Mouse (Mus musculus) bone marrow, adult 2 months (tissue): ENCODE data around the gene Tenm3. TPM values are rescaled to one million over a fixed set of nuclear protein-coding genes. Genes with fewer than 3 reads are reported as not detected.

Experiments used
- H3K27ac ChIP-seq: fragments of 200-500 bp; 2 replicates; pipeline ENCODE4 v1.5.1; 2012; ENCODE audit warnings: low read depth, mild to moderate bottlenecking, control low read depth, inconsistent platforms, low read length; ENCODE audit not compliant: control insufficient read depth, poor library complexity, insufficient read depth
- H3K4me1 ChIP-seq: fragments of 200-500 bp; 2 replicates; pipeline ENCODE4 v1.6.1; 2011; ENCODE audit warnings: low read length; ENCODE audit not compliant: control insufficient read depth, insufficient read depth
- H3K4me3 ChIP-seq: fragments of 200-500 bp; replicated peaks from 2 replicates; pipeline ENCODE3; 2011; ENCODE audit warnings: mild to moderate bottlenecking, low read depth, low read length, control low read depth; ENCODE audit not compliant: control insufficient read depth
- CTCF ChIP-seq: fragments of 200-500 bp; IDR thresholded peaks from 2 replicates; pipeline ENCODE4 v1.5.1; 2011; ENCODE audit warnings: low read length, control low read depth; ENCODE audit not compliant: control insufficient read depth, insufficient read depth
- POLR2A ChIP-seq: fragments of 200-500 bp; IDR thresholded peaks from 2 replicates; pipeline ENCODE4 v1.6.1; 2011; ENCODE audit warnings: low read depth, mild to moderate bottlenecking, control low read depth, low read length, borderline replicate concordance; ENCODE audit not compliant: control insufficient read depth
- WGBS: fragments of 180-500 bp; shearing (Covaris S2); methylation state at CpG from one replicate; pipeline ENCODE4 v1.1.7; 2018; 5-methylcytosine and 5-hydroxymethylcytosine counted together
- polyA plus RNA-seq: library from polyadenylated mRNA; stranded (reverse); fragments of >200 nt; gene quantifications from 2 replicates; pipeline ENCODE4 v1.2.4, GENCODE M21; 2011; ENCODE audit warnings: low replicate concordance; ENCODE audit not compliant: missing spikeins, insufficient read depth, insufficient read length

Tenm3 gene
- polyA plus RNA-seq, 1 experiment, result 0.45 TPM

DNA sequence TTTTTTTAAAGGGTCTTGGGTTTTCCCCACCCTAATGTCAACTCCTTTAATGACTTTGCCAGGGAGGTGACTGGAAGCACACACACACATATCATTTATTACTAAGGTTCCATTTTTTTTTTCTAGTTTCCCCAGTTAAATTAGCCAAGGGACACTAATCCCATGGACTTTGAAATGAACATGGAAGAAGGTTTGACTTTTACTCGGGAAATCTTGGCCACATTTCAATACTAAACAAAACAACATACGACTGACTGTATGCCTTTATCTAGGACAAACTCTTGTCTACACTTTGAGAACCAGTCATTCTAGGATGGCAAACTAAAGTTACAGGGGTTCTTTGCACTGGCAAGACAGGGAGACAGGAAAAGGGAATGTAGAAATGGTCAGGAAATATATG is 170.3 kb downstream of the Tenm3 start:
- 71% methylated on average over 2 of the region's 2 CpGs for WGBS
- Histone ChIP-seq H3K27ac (no peak overlapping the region), H3K4me3 (no peak overlapping the region), H3K4me1 (no peaks in the 10 kb centered on the region)
- TF ChIP-seq CTCF, result no peak
- TF ChIP-seq POLR2A, result no peak

GRCm38 (mm10) chr8:48672471-48672870 is 171.3 kb downstream of the Tenm3 start:
- no peak overlapping the region for H3K27ac ChIP-seq
- WGBS, result 82% methylated on average over 11 of the region's 11 CpGs
- no peak overlapping the region for H3K4me3 ChIP-seq
- TF ChIP-seq CTCF (no peak), POLR2A (no peak)
- no peaks in the 10 kb centered on the region for H3K4me1 ChIP-seq

DNA sequence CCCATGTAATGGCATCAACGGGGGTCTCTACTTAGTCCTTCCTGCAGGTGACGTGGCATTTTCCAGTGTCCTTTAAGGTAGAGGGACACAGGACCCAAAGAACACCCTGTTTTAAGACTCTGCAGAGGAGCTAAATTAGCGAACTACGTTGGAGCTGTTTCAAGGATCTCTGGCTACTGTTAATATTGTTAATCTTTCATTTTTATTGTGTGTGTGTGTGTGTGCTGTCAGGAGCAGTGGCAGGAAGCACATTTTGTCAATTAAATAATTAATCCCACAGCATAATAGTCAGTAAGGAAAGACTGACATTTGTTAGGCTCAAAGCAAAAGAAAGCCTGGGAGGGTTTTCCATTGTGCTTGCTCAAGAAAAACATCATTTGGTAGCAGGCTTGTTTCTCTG is 172.4 kb downstream of the Tenm3 start:
- Histone ChIP-seq H3K4me3 (no peak overlapping the region), H3K27ac (no peak overlapping the region), H3K4me1 (no peaks in the 10 kb centered on the region)
- TF ChIP-seq CTCF, result no peak
- TF ChIP-seq POLR2A, result no peak
- WGBS, result 61% methylated on average over 4 of the region's 4 CpGs

- WGBS, result 58% methylated on average over 3 of the region's 3 CpGs
- H3K4me1 ChIP-seq, result no peaks in the 10 kb centered on the region
- TF ChIP-seq POLR2A (no peak), CTCF (no peak)
- H3K4me3 ChIP-seq, result no peak overlapping the region
- H3K27ac ChIP-seq, result no peak overlapping the region
Observed at GRCm38 (mm10) chr8:48670895-48671294, 172.9 kb downstream of the Tenm3 start.

- Histone ChIP-seq H3K4me1 (no peaks in the 10 kb centered on the region), H3K27ac (no peak overlapping the region), H3K4me3 (no peak overlapping the region)
- no peak for TF ChIP-seq POLR2A
- TF ChIP-seq CTCF, result no peak
- WGBS, result 48% methylated on average over 1 of the region's 1 CpGs
Observed at GRCm38 (mm10) chr8:48670387-48670786, 173.4 kb downstream of the Tenm3 start.

DNA sequence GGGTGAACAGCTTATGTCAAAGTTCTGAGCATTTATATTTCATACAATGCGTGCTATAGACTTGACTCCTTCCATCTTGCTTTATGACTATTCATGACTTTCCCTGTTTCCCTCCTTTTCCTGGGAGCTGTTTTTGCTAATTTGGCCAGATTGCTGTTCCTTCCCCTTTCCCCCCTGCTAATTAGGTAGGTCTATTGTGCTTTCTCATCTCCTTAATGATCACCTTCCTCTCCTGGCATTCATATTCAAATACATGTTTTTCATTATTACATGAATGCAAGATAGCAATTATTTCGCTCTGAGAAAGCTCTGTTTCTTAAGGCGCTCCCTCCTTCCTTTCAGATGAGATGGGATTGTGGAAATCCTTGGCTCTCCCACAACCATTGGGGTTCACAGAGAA is 178.6 kb downstream of the Tenm3 start:
- H3K4me3 ChIP-seq, result no peak overlapping the region
- H3K27ac ChIP-seq, result no peak overlapping the region
- no peak for TF ChIP-seq CTCF
- no peak for TF ChIP-seq POLR2A
- 83% methylated on average over 3 of the region's 3 CpGs for WGBS
- H3K4me1 ChIP-seq, result no peaks in the 10 kb centered on the region

DNA sequence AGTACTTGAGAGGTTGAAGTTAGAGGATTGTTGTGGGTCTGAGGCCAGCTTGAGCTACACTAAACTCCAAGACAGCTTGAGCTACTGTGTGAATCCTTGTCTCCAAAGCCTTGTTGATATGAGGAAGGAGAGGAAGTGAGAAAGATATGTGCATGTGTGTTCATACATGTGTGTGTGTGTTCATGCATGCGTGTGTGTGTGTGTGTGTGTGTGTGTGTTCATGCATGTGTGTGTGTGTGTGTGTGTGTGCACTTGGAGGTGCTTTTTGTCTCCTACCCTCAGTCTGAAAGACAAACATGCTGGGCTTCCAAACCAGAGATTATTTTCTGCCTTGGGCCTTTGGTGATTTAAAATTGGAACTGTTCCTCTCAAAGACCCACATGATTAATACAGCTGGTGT is 184.5 kb downstream of the Tenm3 start:
- Histone ChIP-seq H3K27ac (no peak overlapping the region), H3K4me3 (no peak overlapping the region), H3K4me1 (no peaks in the 10 kb centered on the region; the same call in none of the 2 replicates)
- no peak for TF ChIP-seq POLR2A
- no peak for TF ChIP-seq CTCF
- 76% methylated on average over 1 of the region's 1 CpGs for WGBS

DNA sequence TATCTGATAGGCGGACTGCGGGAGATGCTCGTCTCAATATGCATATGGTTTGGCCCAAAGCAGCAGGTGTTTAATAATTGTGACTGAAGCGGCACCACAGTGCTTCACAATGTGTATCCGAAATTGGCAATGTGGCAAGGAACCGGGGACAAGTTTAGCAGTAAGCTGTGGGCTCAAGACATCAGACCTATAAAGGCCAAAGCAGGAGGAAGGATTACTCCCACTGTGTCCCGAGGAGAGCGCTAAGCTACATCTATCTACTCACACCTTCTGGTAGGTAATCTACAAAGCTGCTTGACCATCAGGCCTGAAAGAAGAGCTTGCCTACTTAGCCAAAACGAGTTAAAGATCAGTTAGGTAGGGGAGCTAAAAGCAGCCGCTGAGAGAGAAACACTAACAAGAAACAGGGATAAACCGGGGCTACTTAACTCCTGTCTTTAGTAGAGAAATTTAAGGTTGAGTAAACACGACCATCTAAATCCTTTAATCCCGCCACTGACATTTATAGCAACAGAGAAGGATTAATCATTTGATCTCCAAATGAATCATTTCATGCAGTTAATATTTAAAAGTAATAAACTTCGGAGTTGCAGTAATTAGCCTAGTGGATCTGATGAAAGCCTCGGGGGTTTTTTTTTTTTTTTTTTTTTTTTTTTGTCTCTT is 188.2 kb downstream of the Tenm3 start:
- no peak for TF ChIP-seq POLR2A
- TF ChIP-seq CTCF, result no peak
- 75% methylated on average over 15 of the region's 15 CpGs for WGBS
- H3K4me3 ChIP-seq, result no peak overlapping the region
- H3K27ac ChIP-seq, result no peak overlapping the region
- H3K4me1 ChIP-seq, result no peaks in the 10 kb centered on the region; the same call in none of the 2 replicates

DNA sequence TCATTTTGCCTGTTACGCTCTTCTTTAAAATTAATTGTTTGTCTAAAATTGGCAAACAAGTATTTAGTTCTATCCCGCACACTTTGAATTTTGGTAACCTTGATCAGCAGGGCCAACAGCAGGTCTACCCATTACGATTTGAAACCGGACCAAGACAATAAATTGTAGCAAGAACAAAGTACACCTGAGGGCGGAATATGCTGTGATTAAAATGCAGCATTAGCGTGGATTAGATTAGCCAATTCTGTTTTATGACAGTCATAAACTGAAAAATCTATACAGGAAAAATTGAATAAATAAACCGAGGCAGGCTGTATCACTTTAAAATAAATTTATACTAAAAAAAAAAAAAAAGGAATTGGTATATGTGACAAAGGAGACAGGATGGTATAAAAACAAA is 193.9 kb downstream of the Tenm3 start:
- TF ChIP-seq CTCF (no peak), POLR2A (no peak)
- H3K27ac ChIP-seq, result no peak overlapping the region
- no peak overlapping the region for H3K4me3 ChIP-seq
- WGBS, result 84% methylated on average over 7 of the region's 7 CpGs
- no peaks in the 10 kb centered on the region for H3K4me1 ChIP-seq
